Mouse (Mus musculus) frontal cortex, adult (tissue): ENCODE measurements around the gene Deaf1.

Experiments
- ATAC-seq: cut with Nextera tagmentation; 2 replicates; pipeline ENCODE4 v1.9.2; 2017; ENCODE audit warnings: mild to moderate bottlenecking, moderate library complexity, mixed read lengths; ENCODE audit not compliant: low TSS enrichment

Gene Deaf1

GRCm38 (mm10) chr7:141327469-141328372 lies at the start of gene Deaf1, which contains the start of gene Tmem80:
Gene Deaf1, minus strand, starts transcription at chr7:141327690.
Gene Tmem80, plus strand, starts transcription at chr7:141327739.
- ATAC-seq: peak; percentile 88

- no peak for ATAC-seq
Measured at GRCm38 (mm10) chr7:141374399-141374798, 46.9 kb upstream of the Deaf1 start.

GRCm38 (mm10) chr7:141373611-141374010 lies 46.1 kb upstream of the Deaf1 start:
- no peak for ATAC-seq

- ATAC-seq: no peak
Measured at GRCm38 (mm10) chr7:141371942-141372595, 44.6 kb upstream of the Deaf1 start.

GRCm38 (mm10) chr7:141369918-141370317 lies 42.4 kb upstream of the Deaf1 start:
- no peak for ATAC-seq

- no peak for ATAC-seq
Measured at GRCm38 (mm10) chr7:141367358-141367757, 39.9 kb upstream of the Deaf1 start.

- no peak; the same call in 1 of the 2 replicates for ATAC-seq
Measured at GRCm38 (mm10) chr7:141365049-141365445, 37.6 kb upstream of the Deaf1 start.

- no peak for ATAC-seq
Measured at GRCm38 (mm10) chr7:141364349-141365048, 37.0 kb upstream of the Deaf1 start.

GRCm38 (mm10) chr7:141363752-141364125 lies 36.2 kb upstream of the Deaf1 start:
- no peak; the same call in 1 of the 2 replicates for ATAC-seq

- peak; percentile 82 for ATAC-seq
Measured at GRCm38 (mm10) chr7:141363106-141363751, 35.7 kb upstream of the Deaf1 start.

- no peak for ATAC-seq
Measured at GRCm38 (mm10) chr7:141361510-141361909, 34.0 kb upstream of the Deaf1 start.

- ATAC-seq: peak; percentile 38; the same call in 1 of the 2 replicates
Measured at GRCm38 (mm10) chr7:141356971-141357370, 29.5 kb upstream of the Deaf1 start.

GRCm38 (mm10) chr7:141355626-141356326 lies 28.3 kb upstream of the Deaf1 start:
- peak; percentile 62; the same call in 1 of the 2 replicates for ATAC-seq

- ATAC-seq: peak; percentile 79
Measured at GRCm38 (mm10) chr7:141355051-141355450, 27.6 kb upstream of the Deaf1 start.

GRCm38 (mm10) chr7:141351061-141351460 lies 23.6 kb upstream of the Deaf1 start:
- no peak for ATAC-seq

- no peak for ATAC-seq
Measured at GRCm38 (mm10) chr7:141344787-141345186, 17.3 kb upstream of the Deaf1 start.

- ATAC-seq: no peak
Measured at GRCm38 (mm10) chr7:141343696-141344095, 16.2 kb upstream of the Deaf1 start.

GRCm38 (mm10) chr7:141343230-141343629 lies 15.7 kb upstream of the Deaf1 start:
- no peak for ATAC-seq

- no peak for ATAC-seq
Measured at GRCm38 (mm10) chr7:141341689-141342226, 14.3 kb upstream of the Deaf1 start.

- ATAC-seq: no peak
Measured at GRCm38 (mm10) chr7:141340476-141340875, 13.0 kb upstream of the Deaf1 start.

GRCm38 (mm10) chr7:141340023-141340422 lies 12.5 kb upstream of the Deaf1 start:
- ATAC-seq: no peak
